Mouse (Mus musculus): ENCODE measurements at regions not wholly inside any gene's neighbourhood (a gene's known extent, or its start where the extent isn't known, plus 50 kb on each side); places are given as distances from the start of the nearest gene placed in this dataset.

GRCm38 (mm10) chr2:92845061-92845769 lies 69.7 kb upstream of the Syt13 start:
- WGBS, result 51% methylated on average over 14 of the region's 14 CpGs

DNA sequence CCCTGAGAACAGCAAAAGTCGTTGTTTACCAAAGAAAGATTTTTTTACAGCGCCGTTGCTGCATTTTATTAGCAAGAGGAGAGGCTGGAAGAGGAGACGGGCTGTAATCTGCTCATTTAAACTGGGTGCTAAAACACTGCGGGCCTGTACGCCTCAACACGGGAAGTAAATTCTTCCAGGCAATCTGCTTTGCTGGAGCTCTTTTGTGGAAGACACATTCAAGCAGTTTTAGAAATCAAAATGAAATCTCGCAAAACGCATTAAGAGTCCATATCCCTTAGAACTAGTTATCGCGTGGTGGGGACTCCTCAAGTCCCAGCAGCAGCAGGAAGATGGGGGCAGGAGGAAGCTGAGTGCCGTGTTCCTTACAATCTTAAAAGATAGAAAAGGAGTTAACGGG lies 65.9 kb upstream of the Syt13 start:
- no peak overlapping the region for H3K4me3 ChIP-seq
- H3K36me3 ChIP-seq, result no peaks in the 10 kb centered on the region
- no peaks in the 10 kb centered on the region for H3K9me3 ChIP-seq
- 32% methylated on average over 13 of the region's 13 CpGs for WGBS
- no peak overlapping the region; the same call in 1 of the 2 replicates for H3K4me2 ChIP-seq (replicated peaks)
- no peak overlapping the region for H3K27ac ChIP-seq
- no peak overlapping the region for H3K9ac ChIP-seq
- no peak for ATAC-seq (ENCODE audit: low FRiP score, low read depth)
- no peaks in the 10 kb centered on the region; the same call in 1 of the 2 replicates for H3K27me3 ChIP-seq
- peaks cover 16% of the 10 kb centered on the region for H3K4me1 ChIP-seq

More at GRCm38 (mm10) chr2:92845061-92845769, 69.7 kb upstream of the Syt13 start:
- H3K36me3 ChIP-seq, result no peaks in the 10 kb centered on the region
- H3K4me3 ChIP-seq, result no peak overlapping the region
- no peak for ATAC-seq (ENCODE audit: low FRiP score, low read depth)
- no peak overlapping the region for H3K27ac ChIP-seq
- H3K4me2 ChIP-seq (replicated peaks), result no peak overlapping the region
- H3K9me3 ChIP-seq, result no peaks in the 10 kb centered on the region
- H3K4me1 ChIP-seq, result peaks cover 12% of the 10 kb centered on the region
- no peak overlapping the region for H3K9ac ChIP-seq
- H3K27me3 ChIP-seq, result no peaks in the 10 kb centered on the region; the same call in 1 of the 2 replicates

GRCm38 (mm10) chr2:92851336-92851735 lies 63.6 kb upstream of the Syt13 start:
- Histone ChIP-seq H3K4me2 (replicated peaks) (no peak overlapping the region), H3K27ac (no peak overlapping the region), H3K4me3 (no peak overlapping the region), H3K9ac (no peak overlapping the region), H3K9me3 (no peaks in the 10 kb centered on the region), H3K36me3 (no peaks in the 10 kb centered on the region), H3K4me1 (peaks cover 14% of the 10 kb centered on the region), H3K27me3 (no peaks in the 10 kb centered on the region)
- ATAC-seq (ENCODE audit: low FRiP score, low read depth), result no peak
- WGBS, result 34% methylated on average over 5 of the region's 5 CpGs

GRCm38 (mm10) chr2:92853175-92853574 lies 61.7 kb upstream of the Syt13 start:
- WGBS, result 78% methylated on average over 3 of the region's 3 CpGs
- H3K4me2 ChIP-seq (replicated peaks), result no peak overlapping the region
- ATAC-seq (ENCODE audit: low FRiP score, low read depth), result no peak

DNA sequence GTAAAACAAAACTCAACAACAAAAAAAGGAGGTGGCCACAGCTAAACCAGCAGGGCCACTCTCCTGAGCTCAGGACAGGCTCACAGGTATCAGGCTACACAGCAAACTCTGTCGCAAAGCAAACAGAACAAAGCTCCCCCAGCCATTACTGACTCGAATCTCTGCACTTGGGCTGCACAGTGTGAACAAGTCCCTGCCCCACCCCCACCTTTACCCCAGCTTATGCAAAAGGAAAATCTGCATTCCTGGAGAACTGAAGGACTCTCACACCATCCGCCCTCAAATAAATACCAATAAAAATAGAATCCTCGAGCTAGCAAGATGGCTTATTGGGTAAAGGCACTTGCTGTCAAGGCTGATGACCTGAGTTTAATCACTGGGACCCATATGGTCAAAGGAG lies 60.6 kb upstream of the Syt13 start:
- H3K27me3 ChIP-seq, result no peaks in the 10 kb centered on the region
- no peak overlapping the region for H3K4me2 ChIP-seq (replicated peaks)
- no peak overlapping the region for H3K27ac ChIP-seq
- H3K36me3 ChIP-seq, result no peaks in the 10 kb centered on the region
- H3K4me1 ChIP-seq, result peaks cover 9% of the 10 kb centered on the region
- no peaks in the 10 kb centered on the region for H3K9me3 ChIP-seq
- WGBS, result 32% methylated on average over 4 of the region's 4 CpGs
- no peak overlapping the region for H3K4me3 ChIP-seq
- ATAC-seq (ENCODE audit: low FRiP score, low read depth), result no peak
- H3K9ac ChIP-seq, result no peak overlapping the region

More at GRCm38 (mm10) chr2:92853175-92853574, 61.7 kb upstream of the Syt13 start:
- Histone ChIP-seq H3K27me3 (no peaks in the 10 kb centered on the region), H3K4me3 (no peak overlapping the region), H3K9me3 (no peaks in the 10 kb centered on the region), H3K36me3 (no peaks in the 10 kb centered on the region), H3K4me1 (peaks cover 9% of the 10 kb centered on the region), H3K27ac (no peak overlapping the region), H3K9ac (no peak overlapping the region)

GRCm38 (mm10) chr2:92856047-92856446 lies 58.9 kb upstream of the Syt13 start:
- Histone ChIP-seq H3K9me3 (no peaks in the 10 kb centered on the region), H3K4me3 (no peak overlapping the region), H3K4me2 (replicated peaks) (no peak overlapping the region), H3K36me3 (no peaks in the 10 kb centered on the region), H3K27ac (no peak overlapping the region), H3K27me3 (no peaks in the 10 kb centered on the region), H3K4me1 (peaks cover 9% of the 10 kb centered on the region; the same call in 1 of the 2 replicates), H3K9ac (no peak overlapping the region)
- 70% methylated on average over 12 of the region's 12 CpGs for WGBS
- ATAC-seq (ENCODE audit: low FRiP score, low read depth), result no peak

GRCm38 (mm10) chr2:92860502-92861197 lies 54.2 kb upstream of the Syt13 start:
- Histone ChIP-seq H3K36me3 (no peaks in the 10 kb centered on the region), H3K4me3 (no peak overlapping the region), H3K9me3 (peaks cover 9% of the 10 kb centered on the region), H3K27ac (no peak overlapping the region), H3K27me3 (no peaks in the 10 kb centered on the region), H3K4me1 (peaks cover 4% of the 10 kb centered on the region; the same call in 1 of the 2 replicates), H3K9ac (no peak overlapping the region), H3K4me2 (replicated peaks) (no peak overlapping the region)
- 63% methylated on average over 8 of the region's 8 CpGs for WGBS
- no peak for ATAC-seq (ENCODE audit: low FRiP score, low read depth)

Data from limb, embryonic 13.5 days (tissue).